Mouse (Mus musculus): ENCODE measurements around the gene Ptprz1. TPM values are rescaled to one million over a fixed set of nuclear protein-coding genes. Genes with fewer than 3 reads are reported as not detected.

The Ptprz1 gene
- polyA plus RNA-seq, 1 experiment from 2014 or later = 0.64 TPM

GRCm38 (mm10) chr6:22908510-22909256 lies 33.4 kb downstream of the Ptprz1 start:
- ATAC-seq (replicated peaks; ENCODE audit: insufficient number of reproducible peaks, low FRiP score, low TSS enrichment) = no peak
- no peaks in the 10 kb centered on the region for H3K36me3 ChIP-seq (ENCODE audit: control insufficient read depth, insufficient read depth, low read length)
- H3K4me1 ChIP-seq (ENCODE audit: control insufficient read depth, insufficient read depth, low read length) = no peaks in the 10 kb centered on the region
- H3K4me2 ChIP-seq = no peak overlapping the region
- H3K9ac ChIP-seq (ENCODE audit: low read depth, low read length) = no peak overlapping the region
- no peak overlapping the region for H3K27ac ChIP-seq (ENCODE audit: low read depth, low read length)
- 80% methylated on average over 6 of the region's 6 CpGs for WGBS (ENCODE audit: insufficient replicate concordance)
- no peak overlapping the region for H3K4me3 ChIP-seq (ENCODE audit: low read depth, low read length)
- no peaks in the 10 kb centered on the region for H3K9me3 ChIP-seq (replicated peaks; ENCODE audit: control insufficient read depth, low read length)
- no peaks in the 10 kb centered on the region for H3K27me3 ChIP-seq (ENCODE audit: control insufficient read depth, insufficient read depth, low read length)

GRCm38 (mm10) chr6:22909257-22909907 lies 34.1 kb downstream of the Ptprz1 start:
- no peak overlapping the region for H3K4me3 ChIP-seq (ENCODE audit: low read depth, low read length)
- H3K27me3 ChIP-seq (ENCODE audit: control insufficient read depth, insufficient read depth, low read length) = no peaks in the 10 kb centered on the region
- H3K9ac ChIP-seq (ENCODE audit: low read depth, low read length) = no peak overlapping the region
- ATAC-seq (replicated peaks; ENCODE audit: insufficient number of reproducible peaks, low FRiP score, low TSS enrichment) = no peak
- H3K27ac ChIP-seq (ENCODE audit: low read depth, low read length) = no peak overlapping the region
- H3K4me2 ChIP-seq = no peak overlapping the region
- H3K9me3 ChIP-seq (replicated peaks; ENCODE audit: control insufficient read depth, low read length) = no peaks in the 10 kb centered on the region
- no peaks in the 10 kb centered on the region for H3K4me1 ChIP-seq (ENCODE audit: control insufficient read depth, insufficient read depth, low read length)
- WGBS (ENCODE audit: insufficient replicate concordance) = 65% methylated on average over 6 of the region's 6 CpGs
- H3K36me3 ChIP-seq (ENCODE audit: control insufficient read depth, insufficient read depth, low read length) = no peaks in the 10 kb centered on the region

GRCm38 (mm10) chr6:22909908-22910260 lies 34.6 kb downstream of the Ptprz1 start:
- WGBS (ENCODE audit: insufficient replicate concordance) = 66% methylated on average over 4 of the region's 4 CpGs
- H3K36me3 ChIP-seq (ENCODE audit: control insufficient read depth, insufficient read depth, low read length) = no peaks in the 10 kb centered on the region
- ATAC-seq (replicated peaks; ENCODE audit: insufficient number of reproducible peaks, low FRiP score, low TSS enrichment) = no peak
- H3K9ac ChIP-seq (ENCODE audit: low read depth, low read length) = no peak overlapping the region
- no peaks in the 10 kb centered on the region for H3K4me1 ChIP-seq (ENCODE audit: control insufficient read depth, insufficient read depth, low read length)
- no peak overlapping the region for H3K27ac ChIP-seq (ENCODE audit: low read depth, low read length)
- H3K4me2 ChIP-seq = no peak overlapping the region
- H3K27me3 ChIP-seq (ENCODE audit: control insufficient read depth, insufficient read depth, low read length) = no peaks in the 10 kb centered on the region
- H3K9me3 ChIP-seq (replicated peaks; ENCODE audit: control insufficient read depth, low read length) = no peaks in the 10 kb centered on the region
- H3K4me3 ChIP-seq (ENCODE audit: low read depth, low read length) = no peak overlapping the region

GRCm38 (mm10) chr6:22922880-22923279 lies 47.6 kb downstream of the Ptprz1 start:
- H3K36me3 ChIP-seq (ENCODE audit: control insufficient read depth, insufficient read depth, low read length) = no peaks in the 10 kb centered on the region
- H3K4me1 ChIP-seq (ENCODE audit: control insufficient read depth, insufficient read depth, low read length) = no peaks in the 10 kb centered on the region
- ATAC-seq (replicated peaks; ENCODE audit: insufficient number of reproducible peaks, low FRiP score, low TSS enrichment) = no peak
- WGBS (ENCODE audit: insufficient replicate concordance) = 8% methylated on average over 1 of the region's 1 CpGs
- no peak overlapping the region for H3K4me2 ChIP-seq
- no peaks in the 10 kb centered on the region for H3K9me3 ChIP-seq (replicated peaks; ENCODE audit: control insufficient read depth, low read length)
- H3K9ac ChIP-seq (ENCODE audit: low read depth, low read length) = no peak overlapping the region
- H3K27ac ChIP-seq (ENCODE audit: low read depth, low read length) = no peak overlapping the region
- H3K27me3 ChIP-seq (ENCODE audit: control insufficient read depth, insufficient read depth, low read length) = no peaks in the 10 kb centered on the region
- H3K4me3 ChIP-seq (ENCODE audit: low read depth, low read length) = no peak overlapping the region

- H3K4me1 ChIP-seq (ENCODE audit: control insufficient read depth, insufficient read depth, low read length) = no peaks in the 10 kb centered on the region
- no peak overlapping the region for H3K27ac ChIP-seq (ENCODE audit: low read depth, low read length)
- H3K4me3 ChIP-seq (ENCODE audit: low read depth, low read length) = no peak overlapping the region
- H3K27me3 ChIP-seq (ENCODE audit: control insufficient read depth, insufficient read depth, low read length) = no peaks in the 10 kb centered on the region
- no peaks in the 10 kb centered on the region for H3K9me3 ChIP-seq (replicated peaks; ENCODE audit: control insufficient read depth, low read length)
- H3K36me3 ChIP-seq (ENCODE audit: control insufficient read depth, insufficient read depth, low read length) = no peaks in the 10 kb centered on the region
- H3K9ac ChIP-seq (ENCODE audit: low read depth, low read length) = no peak overlapping the region
- H3K4me2 ChIP-seq = no peak overlapping the region
- no peak for ATAC-seq (replicated peaks; ENCODE audit: insufficient number of reproducible peaks, low FRiP score, low TSS enrichment)
- 77% methylated on average over 2 of the region's 2 CpGs for WGBS (ENCODE audit: insufficient replicate concordance)
Measured at GRCm38 (mm10) chr6:22932768-22933265, 57.5 kb downstream of the Ptprz1 start.

GRCm38 (mm10) chr6:22937126-22937525 lies 61.8 kb downstream of the Ptprz1 start:
- Histone ChIP-seq H3K27me3 (ENCODE audit: control insufficient read depth, insufficient read depth, low read length) (no peaks in the 10 kb centered on the region), H3K4me2 (no peak overlapping the region), H3K4me3 (ENCODE audit: low read depth, low read length) (no peak overlapping the region), H3K36me3 (ENCODE audit: control insufficient read depth, insufficient read depth, low read length) (no peaks in the 10 kb centered on the region), H3K9ac (ENCODE audit: low read depth, low read length) (no peak overlapping the region), H3K27ac (ENCODE audit: low read depth, low read length) (no peak overlapping the region), H3K9me3 (replicated peaks; ENCODE audit: control insufficient read depth, low read length) (no peaks in the 10 kb centered on the region), H3K4me1 (ENCODE audit: control insufficient read depth, insufficient read depth, low read length) (no peaks in the 10 kb centered on the region)
- no peak for ATAC-seq (replicated peaks; ENCODE audit: insufficient number of reproducible peaks, low FRiP score, low TSS enrichment)
- 73% methylated on average over 4 of the region's 4 CpGs for WGBS (ENCODE audit: insufficient replicate concordance)

- no peak overlapping the region for H3K4me3 ChIP-seq (ENCODE audit: low read depth, low read length)
- no peaks in the 10 kb centered on the region for H3K4me1 ChIP-seq (ENCODE audit: control insufficient read depth, insufficient read depth, low read length)
- no peak overlapping the region for H3K27ac ChIP-seq (ENCODE audit: low read depth, low read length)
- no peak overlapping the region for H3K9ac ChIP-seq (ENCODE audit: low read depth, low read length)
- 57% methylated on average over 5 of the region's 5 CpGs for WGBS (ENCODE audit: insufficient replicate concordance)
- H3K36me3 ChIP-seq (ENCODE audit: control insufficient read depth, insufficient read depth, low read length) = no peaks in the 10 kb centered on the region
- ATAC-seq (replicated peaks; ENCODE audit: insufficient number of reproducible peaks, low FRiP score, low TSS enrichment) = no peak
- no peak overlapping the region for H3K4me2 ChIP-seq
- no peaks in the 10 kb centered on the region for H3K27me3 ChIP-seq (ENCODE audit: control insufficient read depth, insufficient read depth, low read length)
- no peaks in the 10 kb centered on the region for H3K9me3 ChIP-seq (replicated peaks; ENCODE audit: control insufficient read depth, low read length)
Measured at GRCm38 (mm10) chr6:22937526-22937925, 62.2 kb downstream of the Ptprz1 start.

- Histone ChIP-seq H3K27me3 (ENCODE audit: control insufficient read depth, insufficient read depth, low read length) (no peaks in the 10 kb centered on the region), H3K36me3 (ENCODE audit: control insufficient read depth, insufficient read depth, low read length) (no peaks in the 10 kb centered on the region), H3K9me3 (replicated peaks; ENCODE audit: control insufficient read depth, low read length) (no peaks in the 10 kb centered on the region), H3K9ac (ENCODE audit: low read depth, low read length) (no peak overlapping the region), H3K4me1 (ENCODE audit: control insufficient read depth, insufficient read depth, low read length) (0 out of 2 replicates have a peak, but pooled peaks cover 2% of the 10 kb centered on the region), H3K4me3 (ENCODE audit: low read depth, low read length) (no peak overlapping the region), H3K4me2 (no peak overlapping the region), H3K27ac (ENCODE audit: low read depth, low read length) (no peak overlapping the region)
- WGBS (ENCODE audit: insufficient replicate concordance) = 84% methylated on average over 3 of the region's 3 CpGs
- no peak for ATAC-seq (replicated peaks; ENCODE audit: insufficient number of reproducible peaks, low FRiP score, low TSS enrichment)
Measured at GRCm38 (mm10) chr6:22944191-22944590, 68.9 kb downstream of the Ptprz1 start.
